Mouse (Mus musculus): ENCODE data around the gene Cypt4.
"Not testable (repeated sequence)": the region's sequence is repeated elsewhere in the genome, so short reads cannot be mapped to it uniquely, and the experiment has no call there.

The Cypt4 gene

DNA sequence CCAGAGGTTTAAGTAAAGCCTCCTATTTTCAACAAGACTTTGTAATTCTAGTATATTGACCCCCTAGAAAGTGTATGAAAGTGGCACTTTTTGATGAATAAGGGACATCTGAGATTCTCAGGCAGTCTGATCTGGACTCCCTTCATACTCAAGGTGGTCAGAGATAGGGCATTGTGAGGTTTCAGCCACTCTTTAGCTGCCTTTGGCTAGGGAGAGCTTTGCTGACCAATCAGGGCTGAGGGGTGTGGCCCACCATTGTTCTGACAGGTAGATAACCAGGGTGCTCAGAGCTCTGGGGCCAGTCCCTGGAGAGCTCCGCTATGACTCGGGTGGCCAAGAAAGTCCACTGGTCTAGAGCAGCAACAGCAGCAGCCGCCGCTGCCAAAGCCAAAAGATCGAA is at the start of gene Cypt4:
Cypt4 (plus strand) TSS at position 301 of the 400 bp plus-strand sequence.
- DNase-seq (ENCODE audit: low spot score in 2 of 2): no peak

DNA sequence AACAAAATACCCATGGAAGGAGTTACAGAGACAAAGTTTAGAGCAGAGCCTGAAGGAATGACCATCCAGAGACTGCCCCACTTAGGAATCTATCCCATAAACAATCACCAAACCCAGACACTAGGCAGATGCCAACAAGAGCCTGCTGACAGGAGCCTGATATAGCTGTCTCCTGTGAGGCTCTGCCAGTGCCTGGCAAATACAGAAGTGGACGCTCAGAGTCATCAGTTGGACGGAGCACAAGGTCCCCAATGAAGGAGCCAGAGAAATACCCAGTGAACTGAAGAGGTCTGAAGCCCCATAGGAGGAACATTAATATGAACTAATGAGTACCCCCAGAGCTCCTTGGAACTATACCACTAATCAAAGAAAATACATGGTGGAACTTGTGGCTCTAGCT is 12.3 kb downstream of the Cypt4 start:
- not testable (repeated sequence) for DNase-seq (ENCODE audit: low spot score in 2 of 2)
